Mouse (Mus musculus): ENCODE results near the gene Lce3d. TPM values are rescaled to one million over a fixed set of nuclear protein-coding genes. Genes with fewer than 3 reads are reported as not detected.

Lce3d gene
- polyA plus RNA-seq, 1 experiment from 2014 or later, result 5.7 TPM

Other genes starting within 250 kb of the Lce3d start
- 1.0 and 2.4 TPM in 2 replicates for gene Lce1e, start 248.3 kb upstream of the Lce3d start, polyA plus RNA-seq (2015; fragmentation: Nextera tagmentation; extraction: Ambion mirVana)
- gene Lce1f, start 237.0 kb upstream of the Lce3d start, polyA plus RNA-seq (2015; fragmentation: Nextera tagmentation; extraction: Ambion mirVana), result 1.5 and 3.7 TPM in 2 replicates
- not detected in 2 replicates for gene Gm38119, start 218.3 kb upstream of the Lce3d start, polyA plus RNA-seq (2015; fragmentation: Nextera tagmentation; extraction: Ambion mirVana)
- 0.56 and 1.8 TPM in 2 replicates for gene Lce1g, start 205.1 kb upstream of the Lce3d start, polyA plus RNA-seq (2015; fragmentation: Nextera tagmentation; extraction: Ambion mirVana)
- gene Lce1h, start 192.3 kb upstream of the Lce3d start, polyA plus RNA-seq (2015; fragmentation: Nextera tagmentation; extraction: Ambion mirVana), result 1.4 and 3.7 TPM in 2 replicates
- gene Lce1i, start 178.5 kb upstream of the Lce3d start, polyA plus RNA-seq (2015; fragmentation: Nextera tagmentation; extraction: Ambion mirVana), result 2.4 and 7.3 TPM in 2 replicates
- 0.74 and 1.5 TPM in 2 replicates for gene Lce1j, start 166.9 kb upstream of the Lce3d start, polyA plus RNA-seq (2015; fragmentation: Nextera tagmentation; extraction: Ambion mirVana)
- 0.28 and 2.4 TPM in 2 replicates for gene Lce1k, start 149.5 kb upstream of the Lce3d start, polyA plus RNA-seq (2015; fragmentation: Nextera tagmentation; extraction: Ambion mirVana)
- gene Kprp, start 130.1 kb upstream of the Lce3d start, polyA plus RNA-seq (2015; fragmentation: Nextera tagmentation; extraction: Ambion mirVana), result 1.9 and 6.5 TPM in 2 replicates
- gene Lce1l, start 106.1 kb upstream of the Lce3d start, polyA plus RNA-seq (2015; fragmentation: Nextera tagmentation; extraction: Ambion mirVana), result 0.45 and 2.5 TPM in 2 replicates
- 0.25 and 0.46 TPM in 2 replicates for gene 2310050C09Rik, start 87.2 kb upstream of the Lce3d start, polyA plus RNA-seq (2015; fragmentation: Nextera tagmentation; extraction: Ambion mirVana)
- 29.8 and 90.3 TPM in 2 replicates for gene Lce3a, start 31.2 kb upstream of the Lce3d start, polyA plus RNA-seq (2015; fragmentation: Nextera tagmentation; extraction: Ambion mirVana)
- 7.3 and 33.8 TPM in 2 replicates for gene Lce3b, start 24.4 kb upstream of the Lce3d start, polyA plus RNA-seq (2015; fragmentation: Nextera tagmentation; extraction: Ambion mirVana)
- 15.4 and 56.9 TPM in 2 replicates for gene Lce3c, start 12.9 kb upstream of the Lce3d start, polyA plus RNA-seq (2015; fragmentation: Nextera tagmentation; extraction: Ambion mirVana)
- gene Lce3e, start 9.7 kb downstream of the Lce3d start, polyA plus RNA-seq (2015; fragmentation: Nextera tagmentation; extraction: Ambion mirVana), result 12.5 and 39.4 TPM in 2 replicates
- gene Lce3f, start 34.8 kb downstream of the Lce3d start, polyA plus RNA-seq (2015; fragmentation: Nextera tagmentation; extraction: Ambion mirVana), result 81.7 and 147 TPM in 2 replicates
- 71.5 and 108 TPM in 2 replicates for gene Crct1, start 58.3 kb downstream of the Lce3d start, polyA plus RNA-seq (2015; fragmentation: Nextera tagmentation; extraction: Ambion mirVana)
- 1.4 and 1.7 TPM in 2 replicates for gene Lce1m, start 61.7 kb downstream of the Lce3d start, polyA plus RNA-seq (2015; fragmentation: Nextera tagmentation; extraction: Ambion mirVana)
- gene Gm4858, start 111.4 kb downstream of the Lce3d start, polyA plus RNA-seq (2015; fragmentation: Nextera tagmentation; extraction: Ambion mirVana), result not detected in 2 replicates
- gene Crnn, start 187.4 kb downstream of the Lce3d start, polyA plus RNA-seq (2015; fragmentation: Nextera tagmentation; extraction: Ambion mirVana), result 12.2 and 12.8 TPM in 2 replicates
- 0.18 and 0.31 TPM in 2 replicates for gene Flg2, start 239.9 kb downstream of the Lce3d start, polyA plus RNA-seq (2015; fragmentation: Nextera tagmentation; extraction: Ambion mirVana)